Mouse (Mus musculus) forebrain, embryonic 11.5 days (tissue): ENCODE measurements around the gene Coch. TPM values are rescaled to one million over a fixed set of nuclear protein-coding genes. Genes with fewer than 3 reads are reported as not detected.
"Not testable (repeated sequence)": the region's sequence is repeated elsewhere in the genome, so short reads cannot be mapped to it uniquely, and the experiment has no call there.

ENCODE experiments used
- ATAC-seq: fragments of 200-750 bp; cut with Nextera tagmentation; replicated peaks from 2 replicates; pipeline ENCODE4 v1.8.0; 2017; ENCODE audit warnings: moderate TSS enrichment; ENCODE audit not compliant: low FRiP score
- DNase-seq: peaks from one replicate; pipeline ENCODE4 v3.0.0-alpha.2; 2017; ENCODE audit warnings: low spot score
- H3K27ac ChIP-seq: fragments of 300-500 bp; sonication (generic); 2 replicates; pipeline ENCODE4 v1.5.1; 2014; ENCODE audit warnings: low read depth, low read length
- H3K27me3 ChIP-seq: fragments of 300-500 bp; sonication (generic); 2 replicates; pipeline ENCODE4 v1.6.1; 2014; ENCODE audit warnings: mild to moderate bottlenecking, low read length, mixed read lengths; ENCODE audit not compliant: control insufficient read depth, insufficient read depth
- H3K36me3 ChIP-seq: fragments of 300-500 bp; sonication (generic); 2 replicates; pipeline ENCODE4 v1.6.1; 2014; ENCODE audit warnings: mild to moderate bottlenecking, low read length, moderate library complexity, mixed read lengths; ENCODE audit not compliant: control insufficient read depth, insufficient read depth
- H3K4me1 ChIP-seq: fragments of 300-500 bp; sonication (generic); replicated peaks from 2 replicates; pipeline ENCODE4 v1.6.1; 2014; ENCODE audit warnings: low read length, mixed read lengths; ENCODE audit not compliant: control insufficient read depth, insufficient read depth
- H3K4me2 ChIP-seq: fragments of 300-500 bp; sonication (generic); 2 replicates; pipeline ENCODE4 v1.6.1; 2014; ENCODE audit warnings: low read depth, mild to moderate bottlenecking, low read length, moderate library complexity, mixed read lengths; ENCODE audit not compliant: severe bottlenecking
- H3K4me3 ChIP-seq: fragments of 300-500 bp; sonication (generic); 2 replicates; pipeline ENCODE4 v1.5.1; 2014; ENCODE audit warnings: low read depth, low read length
- H3K9ac ChIP-seq: fragments of 300-500 bp; sonication (generic); 2 replicates; pipeline ENCODE4 v1.6.1; 2014; ENCODE audit warnings: low read length
- H3K9me3 ChIP-seq: fragments of 300-500 bp; sonication (generic); 2 replicates; pipeline ENCODE4 v1.6.1; 2016; ENCODE audit warnings: low read length, mixed read lengths; ENCODE audit not compliant: control insufficient read depth
- WGBS: fragments of 180-500 bp; shearing (Covaris S2); extraction: QIAGEN DNeasy Blood & Tissue Kit; methylation state at CpG from one replicate; pipeline ENCODE4 v1.1.7; 2014; 5-methylcytosine and 5-hydroxymethylcytosine counted together
- polyA plus RNA-seq: library from polyadenylated mRNA; unstranded; fragments of >200 nt; fragmentation: Nextera tagmentation; extraction: Ambion mirVana; gene quantifications from 2 replicates; pipeline ENCODE4 v1.2.1, GENCODE M21; 2014

Gene Coch
- polyA plus RNA-seq, 1 experiment from 2014 or later, result 5.9 TPM

DNA sequence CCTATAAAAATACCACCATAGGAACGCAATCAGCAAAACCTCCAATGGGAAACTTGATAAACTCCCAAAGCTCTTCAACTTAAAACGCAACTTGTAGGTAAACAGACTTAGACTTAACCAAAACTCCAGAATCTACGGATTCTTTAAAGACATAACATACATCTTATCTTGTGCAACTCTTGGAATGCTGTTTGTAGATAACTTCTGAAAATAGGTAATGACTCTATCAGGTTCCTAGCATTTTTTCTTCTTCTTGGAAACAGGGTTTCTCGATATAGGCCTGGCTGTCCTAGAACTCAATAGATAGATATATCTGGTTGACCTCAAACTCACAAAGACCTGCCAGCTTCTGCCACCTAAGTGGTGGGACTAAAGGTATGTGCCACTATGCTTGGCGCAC is 28.0 kb downstream of the Coch start:
- Histone ChIP-seq H3K9me3 (no peaks in the 10 kb centered on the region; the same call in 1 of the 2 replicates), H3K36me3 (peaks cover 6% of the 10 kb centered on the region; the same call in 1 of the 2 replicates), H3K9ac (no peak overlapping the region), H3K4me1 (no peaks in the 10 kb centered on the region), H3K27ac (no peak overlapping the region), H3K27me3 (no peaks in the 10 kb centered on the region), H3K4me3 (no peak overlapping the region), H3K4me2 (no peak overlapping the region)
- 91% methylated on average over 5 of the region's 5 CpGs for WGBS
- no peak for ATAC-seq
- no peak for DNase-seq

DNA sequence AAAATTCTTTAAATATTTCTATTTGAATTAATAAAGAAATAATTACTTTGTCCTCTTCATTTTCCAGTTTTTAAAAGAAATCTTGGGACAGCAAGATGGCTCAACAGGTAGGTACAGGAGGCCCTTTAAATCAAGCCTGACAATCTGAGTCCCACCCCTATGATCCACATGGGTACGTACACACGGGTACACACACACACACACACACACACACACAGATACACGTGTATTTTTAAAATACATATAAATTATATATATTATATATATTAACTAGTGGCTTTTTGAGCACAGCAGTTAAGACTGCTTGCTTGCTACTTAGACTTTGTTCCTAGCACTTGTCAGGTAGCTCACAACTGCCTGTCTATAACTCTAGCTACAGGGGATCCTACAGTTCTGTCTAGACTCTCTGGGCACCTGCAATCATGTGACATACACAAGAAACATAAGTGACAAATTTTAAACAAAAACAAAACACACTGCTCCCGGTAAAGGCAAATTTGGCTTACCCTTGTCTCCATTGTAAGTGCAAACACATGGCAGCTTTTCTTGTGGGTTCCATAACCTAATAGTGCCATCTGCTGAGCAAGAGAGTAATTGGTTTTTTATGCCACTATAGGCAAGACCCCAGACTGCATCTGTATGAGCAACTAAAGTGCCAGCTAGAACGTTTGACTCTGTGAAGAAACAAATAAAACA is 29.7 kb downstream of the Coch start:
- no peak overlapping the region for H3K9ac ChIP-seq
- peaks cover 3% of the 10 kb centered on the region; the same call in 1 of the 2 replicates for H3K36me3 ChIP-seq
- H3K27me3 ChIP-seq, result no peaks in the 10 kb centered on the region
- WGBS, result 83% methylated on average over 5 of the region's 5 CpGs
- no peak overlapping the region for H3K4me3 ChIP-seq
- DNase-seq, result no peak
- H3K27ac ChIP-seq, result no peak overlapping the region
- H3K9me3 ChIP-seq, result no peaks in the 10 kb centered on the region
- ATAC-seq, result no peak
- no peaks in the 10 kb centered on the region for H3K4me1 ChIP-seq
- no peak overlapping the region for H3K4me2 ChIP-seq

DNA sequence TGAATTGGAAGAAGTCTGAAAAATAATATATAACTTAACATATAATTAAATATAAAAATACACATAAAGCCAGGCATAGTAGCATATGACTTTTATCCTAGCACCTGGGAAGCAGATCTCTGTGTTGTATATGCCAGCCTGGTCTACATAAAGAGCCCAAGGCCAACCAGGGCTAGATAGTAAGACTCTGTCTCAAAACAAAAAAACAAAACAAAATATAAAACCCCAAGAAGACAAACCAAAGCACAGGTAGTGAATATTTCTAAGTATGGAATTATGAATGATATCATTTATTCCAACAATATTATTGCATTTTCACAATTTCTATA is 30.2 kb downstream of the Coch start:
- no peak overlapping the region for H3K4me3 ChIP-seq
- no peaks in the 10 kb centered on the region for H3K27me3 ChIP-seq
- no peaks in the 10 kb centered on the region; the same call in 1 of the 2 replicates for H3K36me3 ChIP-seq
- H3K9me3 ChIP-seq, result no peaks in the 10 kb centered on the region
- no peak overlapping the region for H3K9ac ChIP-seq
- H3K4me2 ChIP-seq, result no peak overlapping the region
- ATAC-seq (no peak), DNase-seq (no peak)
- H3K4me1 ChIP-seq, result no peaks in the 10 kb centered on the region
- no peak overlapping the region for H3K27ac ChIP-seq

DNA sequence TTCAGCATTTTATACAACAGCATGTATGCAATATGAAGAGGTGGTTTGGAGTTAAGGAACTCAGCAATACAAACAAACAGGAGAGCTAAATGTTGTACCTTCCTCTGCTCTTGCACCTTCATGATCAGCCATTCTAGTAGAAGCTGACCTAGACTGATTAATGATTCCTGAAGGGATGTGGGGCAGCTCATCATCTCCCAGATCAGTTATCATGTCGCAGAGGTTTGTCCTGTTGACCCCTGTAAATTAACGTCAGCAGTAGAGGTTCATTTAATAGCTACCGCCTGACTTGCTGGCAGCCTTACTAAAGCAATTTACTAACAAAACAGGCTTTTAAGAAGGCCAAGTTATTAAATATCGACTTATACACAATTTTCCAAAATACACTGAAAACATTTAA is 40.3 kb downstream of the Coch start:
- Histone ChIP-seq H3K27ac (no peak overlapping the region), H3K9ac (no peak overlapping the region), H3K9me3 (no peaks in the 10 kb centered on the region), H3K36me3 (no peaks in the 10 kb centered on the region), H3K4me2 (no peak overlapping the region), H3K27me3 (no peaks in the 10 kb centered on the region), H3K4me3 (no peak overlapping the region), H3K4me1 (no peaks in the 10 kb centered on the region)
- DNase-seq (no peak), ATAC-seq (no peak)
- WGBS, result 82% methylated on average over 4 of the region's 4 CpGs

DNA sequence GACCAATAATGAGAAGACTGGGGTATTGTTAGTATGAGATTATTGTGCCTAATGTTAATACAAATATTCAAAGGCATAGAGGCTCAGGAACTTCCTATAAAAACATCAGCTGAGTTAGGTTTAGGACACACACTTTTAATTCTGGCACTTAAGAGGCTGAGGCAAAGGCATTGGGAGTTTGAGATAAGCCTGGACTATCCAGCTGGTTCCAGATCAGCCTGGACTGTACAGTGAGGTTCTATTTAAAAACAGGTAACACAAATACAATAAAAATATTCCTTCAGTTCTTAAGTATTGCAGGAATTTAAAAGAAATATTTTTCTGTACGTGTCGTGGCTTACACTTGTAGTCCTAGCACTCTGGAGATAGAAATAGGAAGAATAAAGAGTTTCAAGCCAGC is 43.1 kb downstream of the Coch start:
- ATAC-seq, result no peak
- DNase-seq, result no peak
- 95% methylated on average over 2 of the region's 2 CpGs for WGBS
- no peak overlapping the region for H3K9ac ChIP-seq
- H3K27ac ChIP-seq, result no peak overlapping the region
- H3K4me3 ChIP-seq, result no peak overlapping the region
- H3K36me3 ChIP-seq, result no peaks in the 10 kb centered on the region
- H3K4me1 ChIP-seq, result no peaks in the 10 kb centered on the region
- H3K9me3 ChIP-seq, result no peaks in the 10 kb centered on the region
- no peak overlapping the region for H3K4me2 ChIP-seq
- no peaks in the 10 kb centered on the region for H3K27me3 ChIP-seq

DNA sequence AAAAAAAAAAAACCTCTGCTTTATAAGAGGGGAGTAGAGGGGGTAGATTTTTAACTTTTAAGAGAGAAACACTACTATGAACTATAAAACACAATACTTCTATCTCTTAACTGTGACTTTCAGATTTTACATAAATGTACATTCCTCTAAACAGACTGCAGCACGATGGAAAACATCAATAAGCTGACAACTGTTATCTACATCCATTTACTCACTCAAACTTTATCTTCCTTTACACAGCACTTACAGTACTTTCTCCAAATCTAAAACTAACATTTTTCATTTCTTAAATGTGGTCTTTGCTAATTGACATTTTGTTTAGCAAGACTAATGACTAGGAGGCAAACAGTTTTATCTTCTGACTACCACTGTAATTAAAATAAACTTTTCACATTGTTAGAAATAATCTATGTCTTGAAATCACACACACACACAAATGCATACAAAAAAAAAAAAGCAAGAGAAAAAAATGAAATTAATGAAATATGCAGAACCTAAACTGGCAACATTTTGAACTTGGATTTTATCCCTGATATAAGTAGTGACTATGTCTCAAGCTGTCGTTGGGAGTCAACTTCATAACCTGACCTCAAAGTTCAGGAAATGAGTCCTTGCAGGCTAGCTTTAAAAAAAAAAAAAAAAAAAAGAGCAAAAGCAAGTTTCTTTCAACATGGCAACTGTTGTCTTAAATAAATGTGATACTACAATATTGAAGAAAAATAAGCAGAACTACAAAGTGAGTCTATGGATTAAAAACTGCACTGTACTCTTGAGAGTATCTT is 43.7 kb downstream of the Coch start:
- no peak overlapping the region for H3K4me2 ChIP-seq
- no peak overlapping the region for H3K4me3 ChIP-seq
- H3K27ac ChIP-seq, result no peak overlapping the region
- ATAC-seq, result no peak
- H3K36me3 ChIP-seq, result no peaks in the 10 kb centered on the region
- H3K9ac ChIP-seq, result no peak overlapping the region
- WGBS, result 85% methylated on average over 2 of the region's 2 CpGs
- H3K27me3 ChIP-seq, result no peaks in the 10 kb centered on the region
- no peaks in the 10 kb centered on the region for H3K4me1 ChIP-seq
- no peaks in the 10 kb centered on the region for H3K9me3 ChIP-seq
- DNase-seq, result no peak

DNA sequence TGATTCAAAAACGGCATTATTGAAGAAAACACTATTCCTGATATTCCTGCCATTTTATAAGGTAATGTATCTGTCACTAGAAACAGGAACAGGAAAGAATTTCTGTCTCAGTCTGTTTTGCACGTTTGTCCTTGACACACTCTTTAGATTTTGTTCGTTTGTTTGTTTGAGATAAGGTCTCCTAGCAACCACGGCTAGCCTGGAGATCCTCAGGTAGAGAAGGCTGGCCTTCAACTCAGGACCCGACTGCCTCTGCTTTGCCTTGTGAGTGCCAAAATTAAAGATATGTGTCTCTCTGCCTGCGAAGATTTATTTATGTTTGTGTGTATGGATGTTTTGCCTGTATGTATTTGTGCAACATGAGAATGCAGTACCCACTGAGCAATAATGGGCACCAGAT is 48.7 kb downstream of the Coch start:
- H3K9me3 ChIP-seq, result no peaks in the 10 kb centered on the region
- no peak for ATAC-seq
- 81% methylated on average over 6 of the region's 6 CpGs for WGBS
- no peak overlapping the region for H3K9ac ChIP-seq
- no peaks in the 10 kb centered on the region for H3K4me1 ChIP-seq
- H3K4me3 ChIP-seq, result no peak overlapping the region
- H3K36me3 ChIP-seq, result no peaks in the 10 kb centered on the region; the same call in 1 of the 2 replicates
- no peak for DNase-seq
- H3K27me3 ChIP-seq, result no peaks in the 10 kb centered on the region
- H3K4me2 ChIP-seq, result no peak overlapping the region
- no peak overlapping the region for H3K27ac ChIP-seq

DNA sequence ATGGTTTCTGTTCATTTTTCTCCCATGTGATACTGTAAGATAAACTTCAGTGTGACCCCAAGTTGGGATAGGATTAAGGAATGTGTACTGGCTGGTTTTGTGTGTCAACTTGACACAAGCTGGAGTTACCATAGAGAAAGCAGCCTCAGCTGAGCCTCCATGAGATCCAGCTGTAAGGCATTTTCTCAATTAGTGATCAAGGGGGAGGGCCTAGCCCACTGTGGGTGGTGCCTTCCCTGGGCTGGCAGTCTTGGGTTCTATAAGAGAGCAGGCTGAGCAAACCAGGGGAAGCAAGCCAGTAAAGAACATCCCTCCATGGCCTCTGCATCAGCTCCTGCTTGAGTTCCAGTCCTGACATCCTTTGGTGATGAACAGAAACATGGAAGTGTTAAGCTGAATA is 56.3 kb downstream of the Coch start:
- H3K4me2 ChIP-seq, H3K27me3 ChIP-seq, H3K9me3 ChIP-seq, ATAC-seq, H3K36me3 ChIP-seq, H3K4me1 ChIP-seq, H3K4me3 ChIP-seq, H3K27ac ChIP-seq, H3K9ac ChIP-seq, DNase-seq: not testable (repeated sequence)
